Mouse (Mus musculus) G1E (cell line): Measurements from ENCODE around the gene Cacna1s.

Experiments
- CTCF ChIP-seq: IDR thresholded peaks from 2 replicates; pipeline ENCODE4 v1.5.1; 2012; ENCODE audit warnings: low read depth, low read length, inconsistent platforms, mixed read lengths
- TAL1 ChIP-seq: conservative IDR thresholded peaks from 2 replicates; pipeline ENCODE4 v1.6.1; 2012; ENCODE audit warnings: low read depth, low read length, inconsistent platforms, mixed read lengths

DNA sequence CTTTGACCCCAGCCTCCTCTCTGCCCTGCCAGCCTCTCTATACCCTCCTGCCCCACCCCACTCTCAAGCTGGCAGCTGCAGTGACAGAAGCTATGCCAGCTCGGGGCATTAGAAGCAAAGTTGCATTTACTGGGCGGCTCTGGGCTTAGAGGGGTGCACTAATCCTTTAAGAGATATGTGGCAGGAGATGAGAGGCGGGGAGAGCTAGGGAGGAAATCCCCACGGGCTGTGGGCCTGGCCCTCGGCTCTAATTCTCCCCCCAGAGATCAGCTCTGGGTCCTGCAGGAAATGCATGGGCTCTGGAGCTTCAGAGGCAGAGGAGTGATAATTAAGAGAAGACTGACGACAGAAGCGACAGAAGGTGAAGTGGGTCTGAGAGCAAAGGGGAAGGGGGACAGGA, 19.6 kb upstream of the Cacna1s start:
- TF ChIP-seq CTCF (no peak), TAL1 (no peak)
